Mouse (Mus musculus): ENCODE results near the gene Utp18. TPM values are rescaled to one million over a fixed set of nuclear protein-coding genes. Genes with fewer than 3 reads are reported as not detected.

The Utp18 gene
- polyA plus RNA-seq, 1 experiment from 2014 or later: 17.0 TPM

DNA sequence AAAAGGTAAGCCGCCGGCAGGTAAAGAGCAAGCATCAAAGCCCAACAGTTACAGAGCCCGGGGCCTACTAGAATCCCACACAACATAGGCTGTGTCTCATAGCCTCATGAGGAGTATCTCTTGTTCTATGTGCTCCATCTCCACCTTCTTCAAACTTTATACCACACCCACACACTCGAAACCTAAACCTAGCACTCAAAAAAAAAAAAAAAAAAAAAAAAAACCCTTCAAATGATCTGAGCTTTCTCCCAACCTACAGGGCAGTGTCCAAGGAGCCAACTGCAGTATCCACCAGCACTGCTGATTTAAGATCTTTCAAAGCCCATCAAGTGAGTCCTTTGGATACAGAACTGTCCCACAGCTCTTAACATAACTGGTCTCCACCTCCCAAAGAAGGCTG is 1.5 kb downstream of the Utp18 start:
- ATAC-seq (ENCODE audit: extremely low read depth, insufficient number of reproducible peaks, low FRiP score, low TSS enrichment): no peak
- WGBS: 94% methylated on average over 4 of the region's 4 CpGs

DNA sequence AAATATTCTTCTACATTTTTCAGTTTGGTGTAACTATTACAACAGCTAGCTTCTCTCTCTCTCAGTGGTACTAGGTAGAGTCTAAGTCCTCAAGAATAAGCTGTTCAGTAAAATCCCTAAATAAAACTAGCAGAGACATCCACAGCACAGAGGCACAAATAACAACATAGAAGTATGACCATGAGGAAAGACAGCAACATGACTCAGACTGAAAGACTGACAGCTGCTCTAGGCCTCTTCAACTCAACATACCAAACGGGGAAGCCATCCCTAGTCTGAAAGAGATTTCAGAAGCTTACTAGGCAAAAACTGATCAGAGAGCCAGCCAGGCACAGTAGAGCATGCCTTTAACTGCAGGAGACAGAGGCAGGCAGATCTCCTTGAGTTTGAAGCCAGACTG is 22.9 kb downstream of the Utp18 start:
- Histone ChIP-seq H3K4me3 (no peak overlapping the region), H3K27ac (replicated peaks) (no peak overlapping the region), H3K9me3 (no peaks in the 10 kb centered on the region), H3K9ac (no peak overlapping the region), H3K27me3 (replicated peaks) (no peaks in the 10 kb centered on the region), H3K36me3 (peaks cover 76% of the 10 kb centered on the region), H3K4me1 (no peaks in the 10 kb centered on the region), H3K4me2 (no peak overlapping the region)
- no peak for ATAC-seq (ENCODE audit: extremely low read depth, insufficient number of reproducible peaks, low FRiP score, low TSS enrichment)
- WGBS: 75% methylated on average over 1 of the region's 1 CpGs

More for the DNA sequence above, 1.5 kb downstream of the Utp18 start:
- H3K36me3 ChIP-seq: peaks cover 40% of the 10 kb centered on the region
- peak overlapping the region; percentile 99 for H3K4me3 ChIP-seq
- no peaks in the 10 kb centered on the region for H3K9me3 ChIP-seq
- no peak overlapping the region for H3K27ac ChIP-seq (replicated peaks)
- H3K27me3 ChIP-seq (replicated peaks): no peaks in the 10 kb centered on the region
- peak overlapping the region; percentile 95 for H3K4me2 ChIP-seq
- peak overlapping the region; percentile 94 for H3K9ac ChIP-seq
- peaks cover 31% of the 10 kb centered on the region for H3K4me1 ChIP-seq

DNA sequence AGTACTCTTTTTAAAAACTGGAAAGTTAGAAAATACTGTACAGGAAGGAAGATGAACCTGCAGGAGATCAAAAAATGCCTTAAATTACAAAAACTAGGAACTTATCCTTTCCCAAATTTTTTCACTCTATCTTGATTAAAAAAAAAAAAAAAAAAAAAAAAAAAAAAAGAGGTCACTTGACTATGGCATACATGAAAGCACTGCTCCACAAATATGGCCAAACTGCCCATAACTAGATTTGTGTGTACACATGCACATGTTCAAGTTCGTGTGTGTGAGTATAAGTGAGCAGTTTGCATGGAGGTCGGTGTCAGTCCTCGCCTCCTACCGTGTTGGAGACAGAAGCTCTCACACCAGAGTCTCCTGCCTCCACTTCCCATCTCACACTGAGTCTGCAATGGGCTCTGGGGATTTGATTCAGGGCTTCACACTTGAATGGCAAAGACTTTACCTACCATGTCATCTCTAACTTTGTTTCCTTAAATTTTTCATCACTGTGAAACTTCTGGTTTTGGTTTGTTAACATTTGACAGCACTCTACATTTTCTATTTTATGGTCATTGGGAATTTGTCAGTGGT is 23.4 kb downstream of the Utp18 start:
- Histone ChIP-seq H3K4me2 (no peak overlapping the region), H3K4me3 (no peak overlapping the region), H3K9me3 (no peaks in the 10 kb centered on the region), H3K27me3 (replicated peaks) (no peaks in the 10 kb centered on the region), H3K36me3 (peaks cover 71% of the 10 kb centered on the region), H3K9ac (no peak overlapping the region), H3K4me1 (no peaks in the 10 kb centered on the region), H3K27ac (replicated peaks) (no peak overlapping the region)
- ATAC-seq (ENCODE audit: extremely low read depth, insufficient number of reproducible peaks, low FRiP score, low TSS enrichment): no peak
- 85% methylated on average over 4 of the region's 4 CpGs for WGBS

DNA sequence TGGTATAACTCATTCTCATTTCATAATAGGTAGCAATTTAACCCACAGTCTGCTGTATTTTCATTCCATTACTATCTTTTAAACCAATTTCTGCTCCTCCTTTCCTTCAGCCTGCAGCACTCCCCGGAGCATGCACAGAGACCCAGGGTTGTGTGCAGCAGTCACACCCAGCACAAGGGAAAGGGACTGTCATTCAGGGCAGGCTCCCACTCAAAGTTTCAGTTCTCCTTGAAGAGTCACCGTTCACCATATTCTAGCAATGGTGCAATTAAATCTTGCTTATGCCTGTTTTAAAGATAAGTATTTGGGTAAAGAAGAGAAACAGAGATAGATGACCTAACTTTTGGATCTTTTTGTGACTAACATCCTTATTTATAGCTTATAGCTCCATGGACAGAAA is 24.4 kb downstream of the Utp18 start:
- Histone ChIP-seq H3K4me1 (peaks cover 3% of the 10 kb centered on the region; the same call in 1 of the 2 replicates), H3K27me3 (replicated peaks) (no peaks in the 10 kb centered on the region)
- 86% methylated on average over 2 of the region's 2 CpGs for WGBS

DNA sequence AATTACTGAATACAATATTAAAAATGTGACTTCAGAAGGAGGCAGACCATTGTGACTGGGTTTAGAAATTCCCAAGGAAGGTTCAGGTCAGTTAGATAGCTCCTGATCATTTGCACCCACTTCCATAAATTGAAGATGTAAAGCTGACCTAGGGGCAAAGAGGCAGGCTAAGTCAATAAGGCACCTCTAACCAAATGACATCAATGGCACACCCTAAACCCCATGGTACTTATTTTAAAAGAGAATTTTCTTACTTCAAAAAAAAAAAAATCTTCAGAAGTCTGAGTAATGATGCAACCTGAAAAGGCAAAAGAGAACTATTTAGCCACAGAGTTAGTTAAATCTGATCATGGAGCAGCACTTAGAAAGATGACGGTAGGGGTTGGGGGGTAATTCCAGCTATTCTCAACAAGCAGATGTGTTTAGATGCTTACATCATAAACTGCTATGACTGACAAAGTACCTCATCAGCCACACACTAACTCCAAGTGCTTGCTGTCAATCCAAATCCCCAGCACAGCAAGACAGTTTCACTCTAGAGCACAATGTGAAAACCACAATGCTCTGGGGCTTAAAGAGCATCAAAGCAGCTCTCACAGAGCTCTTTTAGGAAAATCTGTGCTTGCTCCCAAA is 24.9 kb downstream of the Utp18 start:
- Histone ChIP-seq H3K4me1 (peaks cover 3% of the 10 kb centered on the region; the same call in 1 of the 2 replicates), H3K27me3 (replicated peaks) (no peaks in the 10 kb centered on the region), H3K27ac (replicated peaks) (no peak overlapping the region), H3K4me3 (no peak overlapping the region), H3K9ac (no peak overlapping the region), H3K36me3 (peaks cover 56% of the 10 kb centered on the region), H3K4me2 (no peak overlapping the region), H3K9me3 (no peaks in the 10 kb centered on the region)
- 85% methylated on average over 1 of the region's 1 CpGs for WGBS
- ATAC-seq (ENCODE audit: extremely low read depth, insufficient number of reproducible peaks, low FRiP score, low TSS enrichment): no peak

More for the DNA sequence above, 24.4 kb downstream of the Utp18 start:
- Histone ChIP-seq H3K4me2 (no peak overlapping the region), H3K36me3 (peaks cover 62% of the 10 kb centered on the region), H3K9me3 (no peaks in the 10 kb centered on the region), H3K27ac (replicated peaks) (no peak overlapping the region), H3K9ac (no peak overlapping the region), H3K4me3 (no peak overlapping the region)
- no peak for ATAC-seq (ENCODE audit: extremely low read depth, insufficient number of reproducible peaks, low FRiP score, low TSS enrichment)

DNA sequence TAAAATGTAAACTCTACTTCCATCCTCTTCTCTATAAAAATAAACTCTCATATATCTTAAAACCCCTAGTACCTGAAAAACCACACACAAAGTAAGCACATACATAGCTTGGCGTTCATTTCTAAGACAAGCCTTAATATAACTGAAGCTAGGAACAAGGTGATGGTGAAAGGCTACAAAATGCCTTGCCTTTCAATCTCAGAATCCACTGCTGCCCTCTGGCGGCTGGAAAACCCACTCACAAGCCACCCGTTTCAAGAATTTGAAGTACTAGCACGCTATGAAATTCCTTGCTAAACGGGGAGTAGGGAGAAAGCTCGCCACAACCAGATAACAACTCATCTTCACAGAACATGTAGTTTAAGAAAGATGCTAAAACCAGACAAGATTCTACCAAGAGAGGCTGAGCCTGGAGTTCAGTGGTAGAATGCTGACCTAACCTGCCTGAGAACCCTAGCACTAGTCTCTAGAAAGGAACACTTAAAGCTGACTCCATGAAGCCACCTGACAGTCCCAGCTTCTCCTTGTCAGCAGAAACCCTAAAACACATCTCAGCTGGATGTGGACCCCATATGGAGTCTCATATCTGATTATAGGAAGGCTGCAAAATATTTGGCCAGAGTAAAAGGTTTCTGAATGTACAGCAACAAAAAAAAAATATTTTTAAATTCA is 29.1 kb downstream of the Utp18 start:
- ATAC-seq (ENCODE audit: extremely low read depth, insufficient number of reproducible peaks, low FRiP score, low TSS enrichment): no peak
- peaks cover 3% of the 10 kb centered on the region; the same call in 1 of the 2 replicates for H3K4me1 ChIP-seq
- peak overlapping the region; percentile 48 for H3K4me2 ChIP-seq
- no peak overlapping the region for H3K4me3 ChIP-seq
- no peaks in the 10 kb centered on the region for H3K9me3 ChIP-seq
- H3K9ac ChIP-seq: peak overlapping the region; percentile 8; the same call in 1 of the 2 replicates
- 3% methylated on average over 6 of the region's 6 CpGs for WGBS
- H3K36me3 ChIP-seq: peaks cover 25% of the 10 kb centered on the region
- no peak overlapping the region for H3K27ac ChIP-seq (replicated peaks)
- no peaks in the 10 kb centered on the region for H3K27me3 ChIP-seq (replicated peaks)

DNA sequence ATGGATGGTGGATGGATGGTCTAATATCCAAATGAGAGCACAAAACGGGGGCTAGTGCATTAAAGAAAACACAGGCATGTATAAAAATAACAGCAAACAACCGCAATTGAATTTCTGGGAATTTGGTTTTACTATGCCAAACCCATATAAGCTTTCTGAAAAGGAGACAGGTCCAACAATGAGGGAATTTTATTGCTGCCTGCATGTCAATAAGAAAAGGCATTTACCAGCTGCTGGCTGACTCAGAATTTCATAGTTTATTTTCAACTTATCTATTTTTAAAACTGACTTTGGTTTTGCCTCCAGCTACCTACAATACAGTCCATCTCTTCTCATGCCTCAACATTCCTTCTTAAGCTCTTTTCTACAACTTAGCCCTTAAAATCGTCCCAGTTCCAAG is 33.0 kb downstream of the Utp18 start:
- no peak overlapping the region for H3K9ac ChIP-seq
- H3K9me3 ChIP-seq: no peaks in the 10 kb centered on the region
- 63% methylated on average over 3 of the region's 3 CpGs for WGBS
- ATAC-seq (ENCODE audit: extremely low read depth, insufficient number of reproducible peaks, low FRiP score, low TSS enrichment): no peak
- no peak overlapping the region for H3K4me3 ChIP-seq
- H3K4me1 ChIP-seq: peaks cover 3% of the 10 kb centered on the region; the same call in 1 of the 2 replicates
- H3K27ac ChIP-seq (replicated peaks): no peak overlapping the region
- no peaks in the 10 kb centered on the region for H3K27me3 ChIP-seq (replicated peaks)
- no peak overlapping the region for H3K4me2 ChIP-seq
- H3K36me3 ChIP-seq: no peaks in the 10 kb centered on the region

DNA sequence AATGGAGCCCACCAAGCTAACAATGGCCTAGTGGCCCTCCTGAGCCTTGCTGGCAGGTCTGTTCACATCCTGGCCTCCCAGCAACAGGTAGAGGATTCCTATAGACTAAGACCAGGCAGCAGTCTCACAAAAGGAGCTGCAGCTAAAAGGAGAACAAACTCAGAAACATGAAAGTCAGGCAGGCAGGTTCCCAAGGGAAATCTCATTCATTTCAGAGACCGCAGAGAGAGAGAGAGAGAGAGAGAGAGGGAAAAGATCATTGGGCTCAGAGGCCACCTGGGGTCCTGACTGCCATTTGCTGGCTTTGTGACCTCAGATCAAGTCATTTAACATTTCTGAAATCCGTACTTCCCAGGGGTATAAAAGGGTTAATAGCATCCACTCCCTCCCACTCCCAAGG is 38.2 kb downstream of the Utp18 start:
- H3K27ac ChIP-seq (replicated peaks): no peak overlapping the region
- H3K9ac ChIP-seq: no peak overlapping the region
- ATAC-seq (ENCODE audit: extremely low read depth, insufficient number of reproducible peaks, low FRiP score, low TSS enrichment): no peak
- H3K4me1 ChIP-seq: no peaks in the 10 kb centered on the region
- WGBS: 34% methylated on average over 2 of the region's 2 CpGs
- H3K9me3 ChIP-seq: no peaks in the 10 kb centered on the region
- H3K4me2 ChIP-seq: no peak overlapping the region
- no peaks in the 10 kb centered on the region for H3K27me3 ChIP-seq (replicated peaks)
- H3K36me3 ChIP-seq: no peaks in the 10 kb centered on the region
- no peak overlapping the region for H3K4me3 ChIP-seq

DNA sequence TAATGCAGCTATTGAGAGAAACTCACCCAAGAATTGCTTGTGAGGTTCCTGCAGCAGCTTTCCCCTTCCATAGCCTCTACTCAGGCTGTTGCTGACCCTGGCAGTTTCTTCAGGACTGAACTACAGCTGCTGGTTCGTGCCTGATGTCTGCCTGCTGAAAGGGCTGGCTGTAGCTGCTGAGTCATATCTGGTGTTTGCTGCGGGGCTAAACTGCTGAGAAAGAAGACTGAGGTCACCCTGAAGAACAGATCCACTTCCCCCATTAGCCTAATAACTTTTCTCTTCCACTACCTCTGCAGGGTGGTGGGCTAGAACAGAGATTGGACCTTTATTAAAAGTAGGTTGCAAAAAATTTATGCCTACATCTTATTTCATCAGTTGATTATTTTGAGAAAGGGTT is 49.8 kb downstream of the Utp18 start:
- WGBS: 24% methylated on average over 2 of the region's 2 CpGs
- no peak for ATAC-seq (ENCODE audit: extremely low read depth, insufficient number of reproducible peaks, low FRiP score, low TSS enrichment)
- no peaks in the 10 kb centered on the region for H3K36me3 ChIP-seq
- no peak overlapping the region for H3K4me2 ChIP-seq
- no peaks in the 10 kb centered on the region for H3K9me3 ChIP-seq
- H3K4me3 ChIP-seq: no peak overlapping the region
- no peak overlapping the region for H3K9ac ChIP-seq
- no peaks in the 10 kb centered on the region for H3K4me1 ChIP-seq
- no peaks in the 10 kb centered on the region for H3K27me3 ChIP-seq (replicated peaks)
- H3K27ac ChIP-seq (replicated peaks): no peak overlapping the region

DNA sequence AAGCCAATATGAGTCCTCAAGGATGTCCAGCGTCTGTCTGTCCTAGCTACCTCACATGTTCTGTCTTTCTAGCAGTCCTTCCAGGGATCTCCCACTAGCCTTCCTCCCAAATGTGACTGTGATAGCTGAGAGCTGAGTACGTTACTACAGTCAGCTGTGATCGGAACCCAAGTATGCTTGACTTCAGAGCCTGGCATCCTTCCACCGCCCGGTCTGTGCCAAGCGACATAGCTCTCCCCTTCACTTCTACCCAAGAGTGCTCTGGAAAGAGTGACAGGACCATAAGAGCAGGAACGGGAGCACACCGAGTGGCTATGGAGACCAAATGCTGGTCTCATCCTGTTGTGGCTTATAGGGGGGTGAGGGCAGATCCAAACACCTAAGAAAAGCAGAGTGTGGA is 55.6 kb downstream of the Utp18 start:
- WGBS: 80% methylated on average over 8 of the region's 8 CpGs
- no peaks in the 10 kb centered on the region for H3K4me1 ChIP-seq
- H3K4me2 ChIP-seq: no peak overlapping the region
- H3K27ac ChIP-seq (replicated peaks): no peak overlapping the region
- ATAC-seq (ENCODE audit: extremely low read depth, insufficient number of reproducible peaks, low FRiP score, low TSS enrichment): no peak
- no peaks in the 10 kb centered on the region for H3K36me3 ChIP-seq
- H3K9ac ChIP-seq: no peak overlapping the region
- H3K4me3 ChIP-seq: no peak overlapping the region
- no peaks in the 10 kb centered on the region for H3K9me3 ChIP-seq
- no peaks in the 10 kb centered on the region for H3K27me3 ChIP-seq (replicated peaks)

DNA sequence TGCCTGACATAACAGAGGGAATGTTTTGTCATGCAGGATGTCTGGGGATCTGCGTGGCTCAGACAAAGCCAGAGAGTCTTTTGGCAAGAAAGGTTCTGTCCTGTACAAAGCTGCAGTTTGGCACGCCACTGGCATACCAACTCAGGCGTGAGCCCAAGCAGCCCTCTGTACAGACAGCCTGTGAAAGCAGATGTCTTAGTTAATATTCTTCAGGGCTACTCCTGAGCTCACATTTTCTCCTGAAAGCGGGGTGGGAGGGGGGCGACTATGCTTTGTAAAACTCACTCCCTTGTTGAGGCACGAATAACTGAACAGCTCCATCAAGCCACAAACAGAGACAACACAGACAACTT is 56.3 kb downstream of the Utp18 start:
- Histone ChIP-seq H3K9ac (no peak overlapping the region), H3K4me3 (no peak overlapping the region), H3K4me2 (no peak overlapping the region), H3K4me1 (no peaks in the 10 kb centered on the region), H3K9me3 (no peaks in the 10 kb centered on the region), H3K36me3 (no peaks in the 10 kb centered on the region), H3K27me3 (replicated peaks) (no peaks in the 10 kb centered on the region), H3K27ac (replicated peaks) (no peak overlapping the region)
- WGBS: 76% methylated on average over 6 of the region's 6 CpGs
- no peak for ATAC-seq (ENCODE audit: extremely low read depth, insufficient number of reproducible peaks, low FRiP score, low TSS enrichment)

Data from heart, embryonic 13.5 days (tissue).